Mouse (Mus musculus): ENCODE data around the gene Ccl24. TPM values are rescaled to one million over a fixed set of nuclear protein-coding genes. Genes with fewer than 3 reads are reported as not detected.
A peak's percentile ranks its signal among the peaks of the same experiment; 100 is the strongest.

Ccl24 gene
- total and polyA plus RNA-seq, 3 experiments = not detected

DNA sequence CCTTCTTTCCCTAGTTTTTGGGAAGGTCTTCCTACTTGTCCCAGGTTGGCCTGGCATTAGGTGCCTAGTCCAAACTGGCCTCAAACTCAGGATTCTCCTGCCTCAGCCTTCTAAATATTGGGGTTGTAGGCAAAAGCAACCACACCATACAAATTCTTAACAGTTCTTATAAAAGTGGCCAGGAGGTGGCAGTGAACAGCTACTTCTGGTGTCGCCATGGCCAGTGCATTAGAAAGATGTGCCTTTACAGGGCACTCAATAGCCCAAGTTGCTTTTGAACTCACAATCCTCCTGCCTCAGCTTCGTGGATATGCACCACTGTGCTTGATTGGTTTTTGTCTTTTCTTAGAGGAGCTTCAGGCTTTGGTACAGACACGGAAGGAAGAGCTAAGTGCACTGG, 21.9 kb downstream of the Ccl24 start:
- Histone ChIP-seq H3K27me3 (replicated peaks) (peaks cover 2% of the 10 kb centered on the region), H3K79me2 (replicated peaks; ENCODE audit: control insufficient read depth, extremely low read depth, insufficient read depth, poor library complexity, severe bottlenecking) (no peaks in the 10 kb centered on the region), H3K9me3 (replicated peaks; ENCODE audit: low read length) (no peaks in the 10 kb centered on the region), H3K4me1 (ENCODE audit: control insufficient read depth in 1 of 2, insufficient read depth in 2 of 2) (peaks cover 2 to 25% of the 10 kb centered on the region in 2 experiments; a peak in 3 of 4 replicates), H3K4me2 (ENCODE audit: insufficient read depth, low read depth, poor library complexity, severe bottlenecking) (no peak overlapping the region), H3K4me3 (replicated peaks in 1 of 3; ENCODE audit: low read depth in 2 of 3, low read length in 2 of 3, poor library complexity in 1 of 3) (no peak overlapping the region), H3K9ac (ENCODE audit: insufficient read depth, low read depth) (no peak overlapping the region), H3K36me3 (replicated peaks in 1 of 2; ENCODE audit: control insufficient read depth in 1 of 2, insufficient read depth in 1 of 2, low read length in 1 of 2) (no peaks in the 10 kb centered on the region), H3K27ac (ENCODE audit: insufficient read depth, low read depth) (no peak overlapping the region)
- in situ Hi-C loops (cut with MboI; ENCODE audit: low pct_ligation_motif_present, low pct_unique_long_range_greater_than_20kb, low sequenced_read_pairs) = loop anchor here (10.0 kb wide), 1 partner anchor 64 kb away; no protein-coding TSS in a partner anchor
- DNase-seq (ENCODE audit: extremely low read depth) = peak; percentile 70
- TF ChIP-seq E2F4 (IDR thresholded peaks at IDR 0.05; ENCODE audit: insufficient replicate concordance, low read depth, low read length) (no peak), CTCF (conservative IDR thresholded peaks at IDR 0.05 in 1 of 2, IDR thresholded peaks at IDR 0.05 in 1 of 2; ENCODE audit: low read depth in 2 of 2, low read length in 2 of 2) (peak; percentile 14 to 92; a peak in 2 of 4 replicates), POLR2AphosphoS2 (IDR thresholded peaks at IDR 0.05; ENCODE audit: low read depth, low read length) (no peak), SMC3 (IDR thresholded peaks at IDR 0.05; ENCODE audit: low read depth, low read length) (peak; percentile 88), MAFK (IDR thresholded peaks at IDR 0.05; ENCODE audit: insufficient replicate concordance, low read length) (no peak), IRF4 (IDR thresholded peaks at IDR 0.05; ENCODE audit: low read depth, low read length) (0 out of 2 replicates have a peak, but pooled peaks have one; percentile 18), JUND (conservative IDR thresholded peaks at IDR 0.05; ENCODE audit: low read depth, low read length) (no peak), ZC3H11A (IDR thresholded peaks at IDR 0.05; ENCODE audit: low read depth, low read length) (peak; percentile 15; the same call in 1 of the 2 replicates), NELFE (IDR thresholded peaks at IDR 0.05; ENCODE audit: low read depth, low read length) (0 out of 2 replicates have a peak, but pooled peaks have one; percentile 28), RAD21 (IDR thresholded peaks at IDR 0.05; ENCODE audit: low read depth, low read length) (peak; percentile 85), KAT2A (IDR thresholded peaks at IDR 0.05; ENCODE audit: insufficient replicate concordance, low read length) (no peak), MYC (IDR thresholded peaks at IDR 0.05; ENCODE audit: low read depth, low read length) (peak; percentile 56; the same call in 1 of the 2 replicates)
- dilution Hi-C loops (cut with MboI; ENCODE audit: extremely low pct_ligation_motif_present, extremely low pct_unique_long_range_greater_than_20kb, low sequenced_read_pairs) = no loop called here

DNA sequence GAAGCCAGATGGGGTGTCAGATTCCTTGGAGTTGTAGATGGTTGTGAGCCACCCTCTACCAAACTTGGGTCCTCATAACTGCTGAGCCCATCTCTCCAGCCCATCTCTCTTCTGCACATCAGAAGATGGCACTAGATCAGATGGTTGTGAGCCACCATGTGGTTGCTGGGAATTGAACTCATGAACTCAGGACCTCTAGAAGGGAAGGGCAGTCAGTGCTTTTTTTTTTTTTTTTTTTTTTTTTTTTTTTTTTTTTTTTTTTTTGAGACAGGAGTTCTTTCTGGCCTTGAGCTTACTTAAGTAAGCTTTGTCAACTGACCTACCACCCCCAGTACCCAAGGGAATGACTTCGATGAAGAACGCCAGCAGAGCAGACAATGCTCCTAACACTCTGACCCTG, 24.9 kb downstream of the Ccl24 start:
- H3K9me3 ChIP-seq (replicated peaks; ENCODE audit: low read length) = no peaks in the 10 kb centered on the region
- in situ Hi-C loops (cut with MboI; ENCODE audit: low pct_ligation_motif_present, low pct_unique_long_range_greater_than_20kb, low sequenced_read_pairs) (no loop called here), dilution Hi-C loops (cut with MboI; ENCODE audit: extremely low pct_ligation_motif_present, extremely low pct_unique_long_range_greater_than_20kb, low sequenced_read_pairs) (no loop called here)
- H3K36me3 ChIP-seq (replicated peaks in 1 of 2; ENCODE audit: control insufficient read depth in 1 of 2, insufficient read depth in 1 of 2, low read length in 1 of 2) = no peaks in the 10 kb centered on the region
- no peak overlapping the region for H3K4me2 ChIP-seq (ENCODE audit: insufficient read depth, low read depth, poor library complexity, severe bottlenecking)
- H3K27me3 ChIP-seq (replicated peaks) = peaks cover 4% of the 10 kb centered on the region
- no peak overlapping the region for H3K9ac ChIP-seq (ENCODE audit: insufficient read depth, low read depth)
- H3K4me3 ChIP-seq (replicated peaks in 1 of 3; ENCODE audit: low read depth in 2 of 3, low read length in 2 of 3, poor library complexity in 1 of 3) = no peak overlapping the region
- no peak for DNase-seq (ENCODE audit: extremely low read depth)
- TF ChIP-seq SIN3A (IDR thresholded peaks at IDR 0.05; ENCODE audit: low read length) (no peak), ZNF384 (IDR thresholded peaks at IDR 0.05; ENCODE audit: low read depth, low read length) (peak; percentile 71), ETS1 (conservative IDR thresholded peaks at IDR 0.05; ENCODE audit: low read depth, low read length) (no peak)
- H3K4me1 ChIP-seq (ENCODE audit: control insufficient read depth in 1 of 2, insufficient read depth in 2 of 2) = peaks cover 0 to 32% of the 10 kb centered on the region in 2 experiments; a peak in 2 of 4 replicates
- no peak overlapping the region for H3K27ac ChIP-seq (ENCODE audit: insufficient read depth, low read depth)
- H3K79me2 ChIP-seq (replicated peaks; ENCODE audit: control insufficient read depth, extremely low read depth, insufficient read depth, poor library complexity, severe bottlenecking) = no peaks in the 10 kb centered on the region
